Mouse (Mus musculus): ENCODE measurements around the gene Gimap8.

The Gimap8 gene

GRCm38 (mm10) chr6:48637811-48638500 lies 9.1 kb upstream of the Gimap8 start:
- DNase-seq (ENCODE audit: low read depth, low spot score) = no peak

GRCm38 (mm10) chr6:48638553-48638952 lies 8.5 kb upstream of the Gimap8 start:
- DNase-seq (ENCODE audit: low read depth, low spot score) = no peak

- DNase-seq (ENCODE audit: low read depth, low spot score) = no peak
These were observed 5.6 kb upstream of the Gimap8 start for GRCm38 (mm10) chr6:48641391-48641790.

GRCm38 (mm10) chr6:48642764-48643292 lies 4.2 kb upstream of the Gimap8 start:
- peak; percentile 55 for DNase-seq (ENCODE audit: low read depth, low spot score)

GRCm38 (mm10) chr6:48645660-48646308 lies 1.2 kb upstream of the Gimap8 start:
- DNase-seq (ENCODE audit: low read depth, low spot score) = peak; percentile 50

- DNase-seq (ENCODE audit: low read depth, low spot score) = no peak
These were observed 734 bp upstream of the Gimap8 start for GRCm38 (mm10) chr6:48646309-48646690.

GRCm38 (mm10) chr6:48647611-48648010 lies 577 bp downstream of the Gimap8 start:
- DNase-seq (ENCODE audit: low read depth, low spot score) = no peak

GRCm38 (mm10) chr6:48648779-48649178 lies 1.7 kb downstream of the Gimap8 start:
- DNase-seq (ENCODE audit: low read depth, low spot score) = no peak

- DNase-seq (ENCODE audit: low read depth, low spot score) = no peak
These were observed 3.0 kb downstream of the Gimap8 start for GRCm38 (mm10) chr6:48650041-48650440.

- no peak for DNase-seq (ENCODE audit: low read depth, low spot score)
These were observed 11.7 kb downstream of the Gimap8 start for GRCm38 (mm10) chr6:48658721-48659120.

- no peak for DNase-seq (ENCODE audit: low read depth, low spot score)
These were observed 17.7 kb downstream of the Gimap8 start for GRCm38 (mm10) chr6:48664750-48665149.

- no peak for DNase-seq (ENCODE audit: low read depth, low spot score)
These were observed 18.4 kb downstream of the Gimap8 start for GRCm38 (mm10) chr6:48665471-48665870.

GRCm38 (mm10) chr6:48666159-48666586 lies 19.1 kb downstream of the Gimap8 start:
- DNase-seq (ENCODE audit: low read depth, low spot score) = no peak

GRCm38 (mm10) chr6:48668022-48668421 lies 21.0 kb downstream of the Gimap8 start:
- DNase-seq (ENCODE audit: low read depth, low spot score) = no peak

- no peak for DNase-seq (ENCODE audit: low read depth, low spot score)
These were observed 22.5 kb downstream of the Gimap8 start for GRCm38 (mm10) chr6:48669446-48669969.

GRCm38 (mm10) chr6:48674291-48675058 lies 27.4 kb downstream of the Gimap8 start:
- DNase-seq (ENCODE audit: low read depth, low spot score) = no peak

GRCm38 (mm10) chr6:48675400-48675930 lies 28.4 kb downstream of the Gimap8 start:
- DNase-seq (ENCODE audit: low read depth, low spot score) = no peak

- DNase-seq (ENCODE audit: low read depth, low spot score) = no peak
These were observed 29.2 kb downstream of the Gimap8 start, which contains the start of gene Gimap9 for GRCm38 (mm10) chr6:48675931-48676859. Gimap9 (plus strand) TSS chr6:48676129.

GRCm38 (mm10) chr6:48676860-48677415 lies 29.9 kb downstream of the Gimap8 start:
- DNase-seq (ENCODE audit: low read depth, low spot score) = no peak

Data from telencephalon, adult 2 months (tissue).